Mouse (Mus musculus) CH12.LX (cell line): ENCODE results near the gene Fcf1. TPM values are rescaled to one million over a fixed set of nuclear protein-coding genes. Genes with fewer than 3 reads are reported as not detected.

Experiments
- DNase-seq: peaks from one replicate; pipeline ENCODE4 v3.0.0-alpha.2; 2013; ENCODE audit errors: extremely low read depth
- H3K27ac ChIP-seq: 2 replicates; pipeline ENCODE4 v1.5.1; 2012; ENCODE audit warnings: low read depth, mild to moderate bottlenecking, control low read depth, moderate library complexity; ENCODE audit not compliant: insufficient read depth
- H3K27me3 ChIP-seq: replicated peaks from 2 replicates; pipeline ENCODE3; 2012; ENCODE audit warnings: inconsistent platforms
- H3K36me3 ChIP-seq, 2 experiments: replicated peaks in 1 of 2; 2 replicates each; pipeline versions ENCODE3 to v1.6.1; 2012; ENCODE audit warnings: inconsistent platforms in 1 of 2, low read length in 1 of 2, mild to moderate bottlenecking in 1 of 2, mixed read lengths in 1 of 2, moderate library complexity in 1 of 2; ENCODE audit not compliant: control insufficient read depth in 1 of 2, insufficient read depth in 1 of 2
- H3K4me1 ChIP-seq, 2 experiments: 2 replicates each; pipeline ENCODE4 v1.6.1; 2012; ENCODE audit warnings: inconsistent platforms in 1 of 2, moderate library complexity in 1 of 2; ENCODE audit not compliant: insufficient read depth in 2 of 2, control insufficient read depth in 1 of 2
- H3K4me2 ChIP-seq: 2 replicates; pipeline ENCODE4 v1.6.1; 2012; ENCODE audit warnings: low read depth, mild to moderate bottlenecking, control low read depth; ENCODE audit not compliant: poor library complexity, insufficient read depth, severe bottlenecking
- H3K4me3 ChIP-seq, 3 experiments: fragments of 150-350 bp in 1 of 3; sonication (generic) in 1 of 3; replicated peaks in 1 of 3; 2 replicates each; pipeline versions ENCODE3 to v1.5.1; 2011 to 2012; ENCODE audit warnings: low read depth in 2 of 3, low read length in 2 of 3, mild to moderate bottlenecking in 2 of 3, moderate library complexity in 2 of 3, control low read depth in 1 of 3, improper control_type of control experiment in 1 of 3, inconsistent platforms in 1 of 3, mixed read lengths in 1 of 3; ENCODE audit not compliant: poor library complexity in 1 of 3
- H3K79me2 ChIP-seq: replicated peaks from 2 replicates; pipeline ENCODE4 v1.6.1; 2012; ENCODE audit warnings: mild to moderate bottlenecking, moderate library complexity; ENCODE audit not compliant: control insufficient read depth, poor library complexity, insufficient read depth, severe bottlenecking; ENCODE audit errors: extremely low read depth
- H3K9ac ChIP-seq: 2 replicates; pipeline ENCODE4 v1.6.1; 2012; ENCODE audit warnings: low read depth, mild to moderate bottlenecking, control low read depth, moderate library complexity; ENCODE audit not compliant: insufficient read depth
- H3K9me3 ChIP-seq: replicated peaks from 2 replicates; pipeline ENCODE3; 2012; ENCODE audit warnings: low read length, inconsistent platforms, mixed read lengths
- BHLHE40 ChIP-seq: IDR thresholded peaks from 2 replicates; pipeline ENCODE4 v1.6.1; 2011; ENCODE audit warnings: mild to moderate bottlenecking, low read depth, low read length, improper control_type of control experiment
- CHD1 ChIP-seq: IDR thresholded peaks from 2 replicates; pipeline ENCODE4 v1.6.1; 2012; ENCODE audit warnings: low read depth, low read length, improper control_type of control experiment, inconsistent platforms
- CTCF ChIP-seq, 2 experiments: IDR thresholded peaks in 1 of 2; conservative IDR thresholded peaks in 1 of 2; 2 replicates each; pipeline ENCODE4 v1.5.1; 2011 to 2012; ENCODE audit warnings: low read depth in 2 of 2, low read length in 2 of 2, improper control_type of control experiment in 1 of 2, inconsistent platforms in 1 of 2, mild to moderate bottlenecking in 1 of 2, moderate library complexity in 1 of 2
- E2F4 ChIP-seq: IDR thresholded peaks from 2 replicates; pipeline ENCODE4 v1.6.1; 2011; ENCODE audit warnings: low read depth, low read length, improper control_type of control experiment; ENCODE audit not compliant: insufficient replicate concordance
- ELF1 ChIP-seq: IDR thresholded peaks from 2 replicates; pipeline ENCODE4 v1.6.1; 2014; ENCODE audit warnings: low read depth, mild to moderate bottlenecking, inconsistent platforms, low read length, improper control_type of control experiment
- EP300 ChIP-seq: IDR thresholded peaks from 2 replicates; pipeline ENCODE4 v1.6.1; 2011; ENCODE audit warnings: low read length, improper control_type of control experiment
- IRF4 ChIP-seq: IDR thresholded peaks from 2 replicates; pipeline ENCODE4 v1.6.1; 2014; ENCODE audit warnings: low read depth, mild to moderate bottlenecking, inconsistent platforms, low read length, improper control_type of control experiment
- JUND ChIP-seq: conservative IDR thresholded peaks from 2 replicates; pipeline ENCODE4 v1.6.1; 2011; ENCODE audit warnings: low read depth, low read length, improper control_type of control experiment
- MAFK ChIP-seq: IDR thresholded peaks from 2 replicates; pipeline ENCODE4 v1.6.1; 2011; ENCODE audit warnings: low read length, improper control_type of control experiment; ENCODE audit not compliant: insufficient replicate concordance
- MAX ChIP-seq: IDR thresholded peaks from 2 replicates; pipeline ENCODE4 v1.6.1; 2011; ENCODE audit warnings: low read length, improper control_type of control experiment
- MEF2A ChIP-seq: IDR thresholded peaks from 2 replicates; pipeline ENCODE4 v1.6.1; 2014; ENCODE audit warnings: low read depth, mild to moderate bottlenecking, inconsistent platforms, low read length, improper control_type of control experiment, borderline replicate concordance
- MXI1 ChIP-seq: IDR thresholded peaks from 2 replicates; pipeline ENCODE4 v1.6.1; 2011; ENCODE audit warnings: mild to moderate bottlenecking, low read depth, low read length, improper control_type of control experiment
- MYC ChIP-seq: IDR thresholded peaks from 2 replicates; pipeline ENCODE4 v1.6.1; 2011; ENCODE audit warnings: low read depth, mild to moderate bottlenecking, improper control_type of control experiment, low read length
- NELFE ChIP-seq: IDR thresholded peaks from 2 replicates; pipeline ENCODE4 v1.6.1; 2011; ENCODE audit warnings: low read depth, low read length, improper control_type of control experiment
- PAX5 ChIP-seq: IDR thresholded peaks from 2 replicates; pipeline ENCODE4 v1.6.1; 2012; ENCODE audit warnings: low read length, inconsistent platforms, mixed read lengths
- RAD21 ChIP-seq: IDR thresholded peaks from 2 replicates; pipeline ENCODE4 v1.6.1; 2011; ENCODE audit warnings: low read depth, mild to moderate bottlenecking, low read length, improper control_type of control experiment, moderate library complexity
- RCOR1 ChIP-seq: conservative IDR thresholded peaks from 2 replicates; pipeline ENCODE4 v1.6.1; 2012; ENCODE audit warnings: low read depth, mild to moderate bottlenecking, inconsistent platforms, low read length, improper control_type of control experiment
- SIN3A ChIP-seq: IDR thresholded peaks from 2 replicates; pipeline ENCODE4 v1.6.1; 2012; ENCODE audit warnings: low read length, improper control_type of control experiment, inconsistent platforms
- TCF12 ChIP-seq: IDR thresholded peaks from 2 replicates; pipeline ENCODE4 v1.6.1; 2014; ENCODE audit warnings: low read depth, mild to moderate bottlenecking, inconsistent platforms, low read length, improper control_type of control experiment
- UBTF ChIP-seq: IDR thresholded peaks from 2 replicates; pipeline ENCODE4 v1.6.1; 2012; ENCODE audit warnings: low read depth, mild to moderate bottlenecking, inconsistent platforms, low read length, improper control_type of control experiment, moderate library complexity
- USF1 ChIP-seq: IDR thresholded peaks from 2 replicates; pipeline ENCODE4 v1.6.1; 2014; ENCODE audit warnings: low read depth, mild to moderate bottlenecking, inconsistent platforms, low read length, improper control_type of control experiment
- USF2 ChIP-seq: conservative IDR thresholded peaks from 2 replicates; pipeline ENCODE4 v1.6.1; 2011; ENCODE audit warnings: low read depth, low read length, improper control_type of control experiment
- ZMIZ1 ChIP-seq: IDR thresholded peaks from 2 replicates; pipeline ENCODE4 v1.6.1; 2012; ENCODE audit warnings: low read depth, mild to moderate bottlenecking, inconsistent platforms, low read length, improper control_type of control experiment
- ZNF384 ChIP-seq: IDR thresholded peaks from 2 replicates; pipeline ENCODE4 v1.6.1; 2012; ENCODE audit warnings: low read depth, low read length, improper control_type of control experiment, inconsistent platforms
- dilution Hi-C: fragments of 300-500 bp; cut with MboI; formaldehyde crosslinking; loops from 2 replicates; pipeline ENCODE4 v1.14.3; 2020; ENCODE audit warnings: low sequenced_read_pairs; ENCODE audit not compliant: extremely low pct_unique_long_range_greater_than_20kb, extremely low pct_ligation_motif_present
- in situ Hi-C: fragments of 300-500 bp; cut with MboI; formaldehyde crosslinking; loops from 3 replicates; pipeline ENCODE4 v1.14.3; 2019; ENCODE audit warnings: low sequenced_read_pairs, low pct_ligation_motif_present, low pct_unique_long_range_greater_than_20kb, mixed read lengths
- polyA plus RNA-seq: library from polyadenylated mRNA; unstranded; fragments of >175 nt; gene quantifications from 2 replicates; pipeline ENCODE4 v1.2.1, GENCODE M21; 2012; ENCODE audit warnings: low read depth; ENCODE audit not compliant: insufficient read length
- total RNA-seq, 2 experiments: library from RNA; depleted of rRNA; stranded (reverse); fragments of 300-350 nt in 1 of 2; fragments of >200 nt in 1 of 2; gene quantifications; 2 replicates each; pipeline ENCODE4 v1.2.3; 2012 to 2014

The Fcf1 gene
- total and polyA plus RNA-seq, 3 experiments, result 152 to 273 (median 265) TPM

DNA sequence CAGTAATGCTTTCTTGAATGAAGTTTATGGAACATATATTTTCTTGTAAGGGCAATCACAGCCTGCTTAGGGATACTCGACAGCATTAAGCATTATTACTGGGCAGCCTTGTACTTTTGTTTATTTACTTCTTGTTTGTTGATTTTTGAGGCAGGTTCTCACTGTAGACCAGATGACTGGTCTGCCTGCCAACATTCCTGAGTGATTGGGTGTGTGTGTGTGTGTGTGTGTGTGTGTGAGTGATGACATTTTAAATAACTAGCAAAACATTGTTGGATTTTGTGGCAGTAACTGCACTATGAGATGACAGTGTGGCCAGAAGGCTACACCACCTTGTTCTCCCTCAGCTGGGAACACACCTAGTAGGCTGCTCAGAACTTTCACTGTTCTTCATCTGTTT is 39.1 kb downstream of the Fcf1 start:
- Histone ChIP-seq H3K9me3 (no peaks in the 10 kb centered on the region), H3K27ac (no peak overlapping the region), H3K79me2 (peaks cover 29% of the 10 kb centered on the region), H3K36me3 (peaks cover 24 to 63% of the 10 kb centered on the region in 2 experiments), H3K4me2 (no peak overlapping the region), H3K4me1 (no peaks in the 10 kb centered on the region), H3K4me3 (no peak overlapping the region), H3K9ac (no peak overlapping the region), H3K27me3 (no peaks in the 10 kb centered on the region)
- dilution Hi-C loops (no loop called here), in situ Hi-C loops (no loop called here)
- no peak for TF ChIP-seq RAD21
- TF ChIP-seq MAX, result no peak
- no peak for TF ChIP-seq EP300
- no peak for TF ChIP-seq UBTF
- no peak for TF ChIP-seq ZMIZ1
- no peak for TF ChIP-seq CTCF (conservative IDR thresholded peaks at IDR 0.05 in 1 of 2, IDR thresholded peaks at IDR 0.05 in 1 of 2; ENCODE audit: low read depth in 2 of 2, low read length in 2 of 2)
- no peak for TF ChIP-seq ZNF384
- TF ChIP-seq BHLHE40, result no peak
- TF ChIP-seq E2F4, result no peak
- TF ChIP-seq CHD1, result no peak
- TF ChIP-seq USF1, result no peak
- no peak for TF ChIP-seq MEF2A
- TF ChIP-seq NELFE, result no peak
- no peak for TF ChIP-seq MXI1
- TF ChIP-seq RCOR1, result no peak
- TF ChIP-seq TCF12, result no peak
- TF ChIP-seq USF2, result no peak
- TF ChIP-seq PAX5, result no peak
- no peak for DNase-seq

DNA sequence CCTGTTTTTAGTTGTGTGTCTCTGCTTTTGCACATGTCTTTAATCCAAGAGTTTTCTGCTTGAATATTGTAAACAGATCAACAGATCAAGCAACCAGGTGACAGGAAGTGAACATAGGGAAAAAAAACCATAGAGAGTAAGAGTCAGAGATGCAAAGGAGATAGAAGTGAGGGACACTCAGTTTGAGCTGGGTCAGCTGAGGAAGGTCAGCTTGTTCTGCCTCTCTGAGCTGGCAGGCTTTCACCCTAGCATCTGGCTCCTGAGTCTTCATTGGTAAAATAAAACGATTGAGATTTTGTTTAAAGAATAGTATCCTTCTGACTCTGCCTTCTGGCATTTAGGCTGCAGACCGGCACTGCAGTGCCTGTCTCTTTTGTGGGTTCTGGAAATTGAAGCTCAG is 39.8 kb downstream of the Fcf1 start:
- in situ Hi-C loops, result no loop called here

More for the DNA sequence above, 39.8 kb downstream of the Fcf1 start:
- peaks cover 29% of the 10 kb centered on the region for H3K79me2 ChIP-seq
- H3K27ac ChIP-seq, result no peak overlapping the region
- no peak overlapping the region for H3K4me3 ChIP-seq
- no peak for DNase-seq
- H3K4me1 ChIP-seq, result no peaks in the 10 kb centered on the region
- peaks cover 31 to 63% of the 10 kb centered on the region in 2 experiments for H3K36me3 ChIP-seq
- dilution Hi-C loops, result no loop called here
- H3K9ac ChIP-seq, result no peak overlapping the region
- H3K4me2 ChIP-seq, result no peak overlapping the region
- H3K27me3 ChIP-seq, result no peaks in the 10 kb centered on the region
- no peaks in the 10 kb centered on the region for H3K9me3 ChIP-seq
- TF ChIP-seq PAX5, result no peak
- TF ChIP-seq IRF4, result no peak
- no peak for TF ChIP-seq MAX
- TF ChIP-seq MAFK, result no peak
- TF ChIP-seq ELF1, result no peak
- no peak for TF ChIP-seq MYC
- TF ChIP-seq USF2, result no peak
- no peak for TF ChIP-seq SIN3A
- TF ChIP-seq JUND, result no peak
- no peak for TF ChIP-seq UBTF
